Comparison of ENCODE assay signal across 8 mouse cellular contexts in genomic region chr13:74563483-74564330, GRCm38 (mm10).
DNase-seq lines count a peak whose midpoint lies in the region; ATAC-seq and TF ChIP-seq lines count a peak whose summit lies in the region.
"Not testable (repeated sequence)": the region's sequence is repeated elsewhere in the genome, so short reads cannot be mapped to it uniquely, and the experiment has no call there.

No protein-coding gene starts in this region.

- H3K36me3 ChIP-seq in heart, embryonic 12.5 days; kidney, postnatal 0 days (ENCODE audit: insufficient read depth, low read length); liver, embryonic 11.5 days (ENCODE audit: control insufficient read depth, insufficient read depth, low read length); stomach, embryonic 14.5 days (ENCODE audit: control insufficient read depth, insufficient read depth, low read length): not testable (repeated sequence)

- H3K4me1 ChIP-seq in heart, embryonic 12.5 days (replicated peaks); kidney, postnatal 0 days (replicated peaks; ENCODE audit: insufficient read depth, low read length); liver, embryonic 11.5 days (replicated peaks; ENCODE audit: control insufficient read depth, insufficient read depth, low read length); stomach, embryonic 14.5 days (ENCODE audit: control insufficient read depth, insufficient read depth, low read length): not testable (repeated sequence)

- peak overlapping the region; percentile 78 for H3K4me2 ChIP-seq in heart, embryonic 12.5 days
- peak overlapping the region; percentile 61 for H3K4me2 ChIP-seq in kidney, postnatal 0 days (ENCODE audit: low read length)
- peak overlapping the region; percentile 70 for H3K4me2 ChIP-seq in liver, embryonic 11.5 days
- H3K4me2 ChIP-seq in stomach, embryonic 14.5 days (replicated peaks; ENCODE audit: low read depth, low read length): peak overlapping the region; percentile 41

- not testable (repeated sequence) for TF ChIP-seq CTCF in kidney, postnatal 0 days (IDR thresholded peaks at IDR 0.05; ENCODE audit: low read depth)

- whole genome bisulfite sequencing in heart, embryonic 12.5 days: 3% methylated on average over 27 of the region's 27 CpGs
- 2% methylated on average over 27 of the region's 27 CpGs for WGBS in kidney, postnatal 0 days
- 2% methylated on average over 27 of the region's 27 CpGs for WGBS in liver, embryonic 11.5 days
- 1% methylated on average over 27 of the region's 27 CpGs for WGBS in stomach, embryonic 14.5 days

- H3K4me3 ChIP-seq in heart, embryonic 12.5 days: peak overlapping the region; percentile 59
- H3K4me3 ChIP-seq in kidney, postnatal 0 days (replicated peaks; ENCODE audit: low read depth, low read length): peak overlapping the region; percentile 56
- H3K4me3 ChIP-seq in liver, embryonic 11.5 days (ENCODE audit: low read depth, low read length): peak overlapping the region; percentile 57
- peak overlapping the region; percentile 46 for H3K4me3 ChIP-seq in stomach, embryonic 14.5 days (ENCODE audit: low read depth, low read length)

- H3K9me3 ChIP-seq in heart, embryonic 12.5 days (replicated peaks); kidney, postnatal 0 days (replicated peaks; ENCODE audit: low read length); liver, embryonic 11.5 days (ENCODE audit: control insufficient read depth, low read length); stomach, embryonic 14.5 days (ENCODE audit: control insufficient read depth, low read depth, low read length): not testable (repeated sequence)

- H3K27me3 ChIP-seq in heart, embryonic 12.5 days (replicated peaks); kidney, postnatal 0 days (ENCODE audit: insufficient read depth, low read length); liver, embryonic 11.5 days (replicated peaks; ENCODE audit: control insufficient read depth, insufficient read depth, low read length); stomach, embryonic 14.5 days (ENCODE audit: control insufficient read depth, insufficient read depth, low read length): not testable (repeated sequence)

- H3K27ac ChIP-seq in heart, embryonic 12.5 days (ENCODE audit: poor library complexity, severe bottlenecking): peak overlapping the region; percentile 80
- H3K27ac ChIP-seq in kidney, postnatal 0 days: peak overlapping the region; percentile 85
- H3K27ac ChIP-seq in liver, embryonic 11.5 days (ENCODE audit: low read depth, low read length): peak overlapping the region; percentile 85
- H3K27ac ChIP-seq in stomach, embryonic 14.5 days (ENCODE audit: low read length): peak overlapping the region; percentile 83

- ATAC-seq in erythroid progenitor cell, adult 5-6 weeks (replicated peaks; ENCODE audit: low FRiP score, poor library complexity, severe bottlenecking): peak; percentile 87
- ATAC-seq in heart, embryonic 12.5 days (ENCODE audit: insufficient number of reproducible peaks, low FRiP score): peak; percentile 94
- ATAC-seq in kidney, postnatal 0 days (replicated peaks; ENCODE audit: low FRiP score, low read depth): peak; percentile 98
- ATAC-seq in liver, embryonic 11.5 days (replicated peaks; ENCODE audit: low FRiP score): peak; percentile 98
- peak; percentile 94 for ATAC-seq in stomach, embryonic 14.5 days (ENCODE audit: insufficient number of reproducible peaks, insufficient read depth, low FRiP score, low read depth)

- peak; percentile 79 for DNase-seq in CD4-positive helper T cell, adult 2 months (ENCODE audit: low read depth, low spot score)
- DNase-seq in brain, embryonic 18.5 days (ENCODE audit: low read depth, low spot score): peak; percentile 71
- peak; percentile 95 for DNase-seq in kidney, postnatal 0 days (ENCODE audit: low spot score)
- DNase-seq in liver, embryonic 11.5 days (ENCODE audit: low spot score): peak; percentile 77
- DNase-seq in naive thymus-derived CD4-positive, alpha-beta T cell, adult 2 months (ENCODE audit: low read depth): peak; percentile 75

- H3K9ac ChIP-seq in heart, embryonic 12.5 days: peak overlapping the region; percentile 74
- peak overlapping the region; percentile 59; the same call in 1 of the 2 replicates for H3K9ac ChIP-seq in kidney, postnatal 0 days (ENCODE audit: low read depth, low read length)
- H3K9ac ChIP-seq in liver, embryonic 11.5 days (ENCODE audit: low read depth, low read length): peak overlapping the region; percentile 72
- peak overlapping the region; percentile 33 for H3K9ac ChIP-seq in stomach, embryonic 14.5 days (replicated peaks; ENCODE audit: low read depth, low read length)

Comparison
In these comparisons a context has a peak if more than half of its experiments do, and no peak if none do; other contexts are left out.
1. Peak in every context shown above with its lines: DNase-seq, ATAC-seq, H3K4me3 ChIP-seq and H3K27ac ChIP-seq.